Mouse (Mus musculus): ENCODE measurements at regions not wholly inside any gene's neighbourhood (a gene's known extent, or its start where the extent isn't known, plus 50 kb on each side); places are given as distances from the start of the nearest gene placed in this dataset.

DNA sequence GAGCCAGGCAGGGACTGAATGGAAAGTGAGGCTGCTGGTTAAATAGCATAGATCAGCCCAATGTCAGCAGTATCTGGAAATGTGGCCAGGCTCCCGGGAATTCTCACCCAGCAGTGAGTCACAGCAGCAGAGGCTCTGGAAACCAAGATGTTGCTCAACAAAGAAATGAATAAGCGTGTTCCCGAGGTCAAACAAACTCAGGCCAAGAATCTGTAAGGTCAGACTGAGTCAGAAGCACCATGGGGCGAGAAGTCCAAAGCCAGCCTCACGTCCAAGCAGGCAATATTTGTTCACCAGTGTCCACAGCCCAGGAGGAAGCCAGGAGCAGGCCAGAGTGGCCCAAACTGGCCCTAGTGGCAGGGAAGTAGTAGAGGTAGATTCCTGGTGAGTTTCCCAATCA, 473.6 kb downstream of the Etnk1 start:
- TF ChIP-seq CTCF (IDR thresholded peaks at IDR 0.05; ENCODE audit: low read depth) (no peak), EP300 (IDR thresholded peaks at IDR 0.05; ENCODE audit: low read depth) (no peak)
